Mouse (Mus musculus) adipose tissue, adult 10 weeks (tissue): ENCODE results near the gene Smim5. TPM values are rescaled to one million over a fixed set of nuclear protein-coding genes. Genes with fewer than 3 reads are reported as not detected.

Experiments used
- polyA plus RNA-seq: library from polyadenylated mRNA; stranded (reverse); fragments of 350-450 nt; fragmentation: Illumina TruSeq; extraction: RNeasy Lipid Tissue Mini Kit (QIAGEN cat#74804); gene quantifications from one replicate; pipeline ENCODE4 v1.2.3, GENCODE M21; 2014; ENCODE audit warnings: low read depth, low replicate concordance

Gene Smim5
- polyA plus RNA-seq, result 13.8 TPM

DNA sequence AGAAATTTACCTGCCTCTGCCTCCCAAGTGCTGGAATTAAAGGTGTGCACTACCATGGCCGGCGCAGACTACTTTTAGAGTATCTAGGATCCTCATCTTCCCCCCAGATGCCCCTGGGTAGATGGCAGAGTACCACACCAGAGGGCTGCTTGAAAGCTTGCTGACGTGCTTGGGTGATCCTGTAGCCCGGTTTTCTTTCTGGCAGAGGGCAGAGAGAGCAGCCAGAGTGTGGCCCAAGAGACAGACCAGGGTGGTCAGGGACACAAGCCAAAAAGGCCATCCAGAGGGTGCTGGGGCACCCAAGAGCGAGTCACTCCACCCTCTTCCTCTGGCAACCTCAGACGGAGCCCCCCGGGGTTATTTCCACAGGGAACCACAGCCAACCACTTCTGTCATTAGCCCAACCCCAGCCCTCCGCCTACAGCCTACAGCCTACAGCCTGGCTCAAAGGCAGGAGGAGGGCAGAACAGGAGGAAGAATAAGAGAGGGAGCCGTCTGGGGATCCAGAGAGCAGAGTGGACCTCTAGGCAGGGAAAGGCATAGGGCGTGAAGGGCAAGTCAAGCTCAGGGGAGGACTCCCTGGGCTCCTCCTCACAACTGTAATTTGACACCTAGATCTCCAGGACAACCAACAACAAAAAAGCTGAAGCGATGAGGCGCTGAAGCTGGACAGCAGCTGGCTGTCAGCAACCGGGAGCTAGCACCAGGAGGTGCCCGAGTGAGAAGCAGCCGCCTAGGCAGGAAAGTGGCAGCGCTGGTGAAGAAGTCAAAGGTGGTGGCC is at the start of gene Smim5:
Smim5 (plus strand) TSS at position 481 of the 781 bp plus-strand sequence.

DNA sequence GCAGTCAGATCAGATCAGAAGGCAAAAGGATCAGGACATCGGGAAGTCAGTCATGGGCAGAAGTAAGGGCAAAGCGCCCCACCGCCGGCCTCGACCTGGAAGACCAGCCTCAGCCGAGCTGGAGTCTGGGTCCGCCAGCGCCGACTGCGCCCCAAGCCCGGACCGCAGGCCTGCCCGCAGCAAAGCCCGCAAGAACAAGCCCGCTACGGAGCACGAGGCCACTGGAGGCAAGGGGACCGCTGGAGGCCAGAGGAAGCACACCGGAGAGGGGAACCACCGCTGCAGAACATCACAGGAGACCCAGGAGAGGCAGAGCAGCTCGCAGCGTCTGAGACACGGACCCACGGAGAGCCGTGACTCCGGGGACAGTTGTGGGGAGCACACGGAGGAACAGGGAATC is 41.4 kb upstream of the Smim5 start, which contains the start of gene Myo15b:
Myo15b (plus strand) TSS at position 53 of the 400 bp plus-strand sequence.

DNA sequence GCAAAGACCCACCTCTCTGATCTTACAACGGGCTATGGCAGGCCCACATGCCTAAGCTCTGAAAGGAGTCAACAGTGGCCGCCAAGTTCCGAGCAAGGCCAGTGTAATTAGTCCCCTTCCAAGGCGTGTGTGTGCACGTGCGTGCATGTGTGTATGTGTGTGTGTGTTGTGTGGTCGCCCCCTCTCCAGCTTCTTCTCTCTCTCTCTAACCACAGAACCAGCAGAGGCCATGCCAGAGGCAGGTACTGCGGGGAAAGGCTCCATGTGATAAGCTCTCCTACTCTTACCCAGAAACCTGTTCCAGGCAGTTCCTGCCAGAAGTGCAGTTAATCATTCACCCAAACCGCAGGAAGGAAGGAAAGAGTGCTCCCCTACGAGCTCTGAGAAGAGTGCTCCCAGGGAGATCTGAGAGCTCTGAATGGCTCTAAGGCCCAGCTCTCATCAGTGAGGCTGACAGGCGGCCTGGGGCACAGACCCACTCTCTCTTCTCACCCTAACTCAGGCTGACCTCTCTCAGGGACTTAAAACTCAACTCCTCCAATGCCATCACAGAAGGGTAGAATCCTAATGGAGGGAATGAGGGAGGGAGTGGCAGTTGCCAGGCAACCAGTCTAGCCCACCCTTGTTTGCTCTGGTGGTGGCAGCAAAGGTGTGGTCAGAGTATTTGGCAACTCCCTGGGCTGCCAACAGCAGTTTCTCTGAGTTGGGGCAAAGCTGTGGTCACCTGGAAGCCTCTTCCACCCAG is 12.0 kb downstream of the Smim5 start, which contains the start of gene Smim6:
Smim6 (plus strand) TSS at position 386 of the 745 bp plus-strand sequence.

DNA sequence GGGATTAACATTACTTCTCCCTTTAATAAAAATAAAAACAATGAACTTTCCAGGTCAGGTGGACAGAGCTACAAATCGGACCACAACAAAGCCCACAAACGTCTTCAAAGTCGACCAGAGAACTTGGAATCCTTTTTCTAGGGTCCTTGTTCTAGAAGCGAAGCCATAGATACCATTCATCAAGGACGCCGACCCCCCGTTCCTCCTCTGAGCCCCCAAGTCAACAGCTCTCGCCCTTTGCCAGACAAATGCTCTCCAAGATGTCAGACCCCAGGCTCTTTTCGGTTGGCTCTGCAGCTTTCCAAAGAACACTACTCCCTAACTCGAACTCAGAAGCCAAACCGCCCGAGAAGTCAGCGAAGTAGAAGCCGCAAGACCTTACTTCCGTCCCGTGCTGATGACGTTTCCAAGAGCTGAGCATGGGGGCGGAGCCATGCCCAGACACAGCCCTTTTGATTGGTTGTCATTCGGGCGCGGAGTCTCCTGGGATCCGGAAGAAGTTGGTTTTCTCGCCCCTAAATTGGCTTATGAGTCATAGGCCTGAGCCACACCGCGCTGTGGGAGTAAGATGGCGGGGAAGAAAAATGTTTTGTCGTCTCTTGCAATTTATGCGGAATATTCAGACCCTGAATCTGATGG is 33.5 kb downstream of the Smim5 start, which contains the start of the genes Sap30bp and Recql5:
Sap30bp (plus strand) TSS at position 175 of the 639 bp plus-strand sequence.
Recql5 (minus strand) TSS at position 370 of the 639 bp plus-strand sequence.

Other genes starting within 250 kb of the Smim5 start
- 55.1 TPM for gene Grb2, start 191.4 kb upstream of the Smim5 start, polyA plus RNA-seq
- gene Tmem94, start 134.5 kb upstream of the Smim5 start, polyA plus RNA-seq, result 33.3 TPM
- gene Caskin2, start 86.3 kb upstream of the Smim5 start, polyA plus RNA-seq, result 38.2 TPM
- 12.0 TPM for gene Tsen54, start 85.2 kb upstream of the Smim5 start, polyA plus RNA-seq
- gene Llgl2, start 75.9 kb upstream of the Smim5 start, polyA plus RNA-seq, result 66.4 TPM
- 13.7 TPM for gene Myo15b, start 41.6 kb upstream of the Smim5 start, polyA plus RNA-seq
- gene Smim6, start 12.1 kb downstream of the Smim5 start, polyA plus RNA-seq, result 1.4 TPM
- gene Sap30bp, start 33.3 kb downstream of the Smim5 start, polyA plus RNA-seq, result 30.6 TPM
- 22.9 TPM for gene Recql5, start 33.5 kb downstream of the Smim5 start, polyA plus RNA-seq
- 7.7 TPM for gene Itgb4, start 74.7 kb downstream of the Smim5 start, polyA plus RNA-seq
- gene Galk1, start 112.8 kb downstream of the Smim5 start, polyA plus RNA-seq, result 36.9 TPM
- 364 TPM for gene H3f3b, start 128.0 kb downstream of the Smim5 start, polyA plus RNA-seq
- gene Unk, start 130.4 kb downstream of the Smim5 start, polyA plus RNA-seq, result 20.0 TPM
- 1.3 TPM for gene Unc13d, start 178.0 kb downstream of the Smim5 start, polyA plus RNA-seq
- gene Wbp2, start 187.0 kb downstream of the Smim5 start, polyA plus RNA-seq, result 150 TPM
- 27.7 TPM for gene Trim47, start 227.2 kb downstream of the Smim5 start, polyA plus RNA-seq
- gene Trim65, start 231.2 kb downstream of the Smim5 start, polyA plus RNA-seq, result 6.0 TPM
- gene Mrpl38, start 238.9 kb downstream of the Smim5 start, polyA plus RNA-seq, result 40.8 TPM